Mouse (Mus musculus) cerebellum, adult 11-12 months (tissue): ENCODE measurements at regions not wholly inside any gene's neighbourhood (a gene's known extent, or its start where the extent isn't known, plus 50 kb on each side); places are given as distances from the start of the nearest gene placed in this dataset.

Source experiments
- DNase-seq: peaks from one replicate; pipeline ENCODE4 v3.0.0; 2022

DNA sequence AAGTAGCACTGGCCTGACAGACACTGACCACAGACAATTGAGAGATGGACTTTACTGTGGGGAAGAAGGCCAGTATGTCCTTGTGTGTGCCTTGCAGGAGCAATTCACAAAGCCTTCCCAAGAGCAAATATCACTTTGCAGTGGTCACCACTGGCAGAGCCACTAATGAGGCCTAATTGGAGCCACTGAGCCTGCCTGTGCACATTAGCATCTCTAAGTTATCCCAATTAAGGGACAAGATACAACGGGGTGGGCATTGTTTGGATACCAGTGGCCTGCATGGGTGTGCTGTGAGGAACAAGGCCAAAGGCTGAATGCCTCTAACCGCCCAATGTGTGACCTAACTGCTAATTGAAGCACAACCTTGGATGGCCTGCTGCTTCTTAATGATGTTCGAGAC, 433.4 kb upstream of the Ptbp2 start:
- DNase-seq: no peak

DNA sequence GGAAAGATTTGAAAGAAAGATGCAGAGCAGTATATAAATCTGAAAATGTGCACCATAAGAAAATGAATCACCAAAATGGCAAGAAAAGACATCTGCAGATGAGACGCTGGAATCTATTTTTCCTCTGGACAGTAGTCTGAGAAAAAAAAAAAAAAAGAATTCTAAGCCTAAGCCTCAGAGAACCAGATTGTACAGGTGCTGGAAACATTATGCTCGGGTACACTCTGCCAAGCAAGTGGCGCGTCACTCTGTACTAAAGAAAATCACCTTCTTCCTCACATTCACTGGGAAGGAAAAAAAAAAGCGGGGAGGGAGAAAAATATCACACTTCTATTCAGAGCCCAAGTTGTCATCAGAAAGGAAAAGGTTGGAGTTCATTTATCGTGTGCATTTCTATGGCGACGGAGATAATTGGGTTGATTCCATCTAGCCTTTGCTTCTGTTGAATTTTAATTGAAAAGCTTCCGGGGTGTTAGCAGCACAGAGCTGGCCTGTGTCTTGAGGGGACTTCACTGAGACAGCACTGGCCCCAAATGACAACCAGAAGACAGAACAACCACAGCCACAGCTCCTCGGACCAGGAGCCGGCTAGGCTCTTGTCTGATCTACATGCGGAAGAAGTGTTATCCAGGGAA, 430.5 kb upstream of the Ptbp2 start:
- DNase-seq: no peak

DNA sequence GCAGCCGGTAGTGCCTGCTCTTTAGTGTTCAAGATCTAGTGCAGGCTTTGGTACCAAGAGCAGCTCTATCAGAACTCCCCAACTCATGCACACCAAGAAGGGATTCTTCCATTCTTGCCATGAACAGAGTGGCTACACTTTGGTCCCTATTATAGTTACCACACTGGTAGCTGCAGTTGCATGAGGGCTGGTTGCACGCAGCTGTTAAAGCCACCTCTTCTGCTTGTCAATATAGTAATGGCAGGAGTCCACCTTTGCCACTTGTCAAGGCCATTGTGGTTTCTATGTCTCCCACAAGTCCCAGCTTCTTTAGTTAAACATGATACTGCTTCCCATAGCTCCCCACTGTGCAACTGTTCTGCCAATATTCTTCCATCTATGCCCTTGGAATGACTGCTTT, 415.1 kb upstream of the Ptbp2 start:
- DNase-seq: no peak

DNA sequence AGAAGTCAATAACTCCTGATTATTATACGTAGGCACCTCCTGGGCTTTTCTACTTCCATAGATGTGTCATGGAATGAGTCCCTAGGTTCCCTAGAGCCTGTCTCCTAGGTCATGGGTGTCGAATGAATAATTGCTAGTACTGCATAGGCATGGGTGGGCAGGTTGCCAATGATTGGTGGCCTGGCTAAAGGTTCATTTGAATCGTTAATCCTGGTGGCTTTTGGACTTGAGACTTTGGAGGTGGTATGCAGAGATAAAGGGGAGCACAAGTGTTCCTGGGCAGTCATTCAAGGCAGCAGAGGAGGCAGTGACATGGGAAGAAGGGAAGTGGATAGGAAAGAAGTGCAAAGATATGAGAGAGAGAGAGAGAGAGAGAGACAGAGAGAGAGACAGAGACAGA, 410.2 kb upstream of the Ptbp2 start:
- DNase-seq: no peak

DNA sequence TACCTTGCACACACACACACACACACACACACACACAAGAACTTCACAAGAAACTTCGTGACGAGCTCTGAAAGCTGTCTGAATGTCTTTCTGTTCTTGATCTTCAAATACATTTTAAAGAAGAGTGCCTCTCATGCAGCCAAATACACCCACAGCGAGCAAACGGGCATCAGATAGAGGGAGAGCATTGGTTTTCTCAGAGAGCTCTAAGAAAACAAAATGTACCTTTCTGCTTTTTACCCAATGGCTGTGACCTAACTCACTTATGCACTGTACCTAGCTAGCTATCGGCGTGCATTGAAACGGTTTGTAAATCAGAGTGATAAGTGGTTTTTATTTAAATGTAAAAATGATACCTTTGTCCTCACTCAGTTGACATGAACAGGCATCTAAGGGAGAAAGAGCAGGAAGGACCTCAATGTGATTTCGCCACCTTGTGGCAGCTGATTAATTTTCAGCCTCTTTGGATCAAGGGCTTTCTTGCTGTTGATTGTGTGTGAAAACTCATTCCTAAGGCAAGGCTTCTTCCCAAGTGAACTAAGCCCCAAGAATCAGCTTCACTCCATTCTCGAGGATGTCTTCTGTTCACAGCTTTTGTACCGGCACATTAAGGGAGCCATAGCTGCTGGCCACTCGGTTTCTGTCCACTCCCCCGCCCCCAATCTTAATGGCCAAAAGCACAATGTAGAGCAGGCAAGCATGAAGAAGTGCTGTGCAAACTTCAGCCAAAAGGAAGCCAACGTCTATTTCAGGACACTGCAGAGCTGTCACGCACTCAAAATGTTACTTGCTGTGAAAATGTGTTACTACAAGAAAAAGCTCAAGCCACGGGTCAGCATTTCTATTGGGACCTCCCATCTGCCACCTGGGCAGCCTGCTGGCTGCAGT, 408.4 kb upstream of the Ptbp2 start:
- DNase-seq: peak; percentile 12

DNA sequence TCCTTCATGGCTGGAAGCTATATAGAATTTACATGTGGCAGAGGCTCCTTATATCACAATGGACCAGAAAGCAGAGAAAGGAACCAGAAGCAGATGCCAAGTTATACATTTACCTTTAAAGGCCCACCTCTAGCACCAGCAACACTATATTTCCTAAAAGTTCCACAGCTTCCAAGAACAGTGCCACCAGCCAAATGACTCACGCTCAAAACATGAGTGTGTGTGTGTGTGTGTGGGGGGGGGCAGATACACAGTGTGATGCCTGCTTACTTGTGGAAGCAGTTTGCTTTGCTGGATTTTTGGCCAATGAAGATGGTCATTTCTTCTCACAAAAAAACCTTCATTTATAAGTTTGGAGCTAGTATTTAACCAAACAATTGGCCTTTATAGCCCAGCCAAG, 405.3 kb upstream of the Ptbp2 start:
- no peak for DNase-seq

DNA sequence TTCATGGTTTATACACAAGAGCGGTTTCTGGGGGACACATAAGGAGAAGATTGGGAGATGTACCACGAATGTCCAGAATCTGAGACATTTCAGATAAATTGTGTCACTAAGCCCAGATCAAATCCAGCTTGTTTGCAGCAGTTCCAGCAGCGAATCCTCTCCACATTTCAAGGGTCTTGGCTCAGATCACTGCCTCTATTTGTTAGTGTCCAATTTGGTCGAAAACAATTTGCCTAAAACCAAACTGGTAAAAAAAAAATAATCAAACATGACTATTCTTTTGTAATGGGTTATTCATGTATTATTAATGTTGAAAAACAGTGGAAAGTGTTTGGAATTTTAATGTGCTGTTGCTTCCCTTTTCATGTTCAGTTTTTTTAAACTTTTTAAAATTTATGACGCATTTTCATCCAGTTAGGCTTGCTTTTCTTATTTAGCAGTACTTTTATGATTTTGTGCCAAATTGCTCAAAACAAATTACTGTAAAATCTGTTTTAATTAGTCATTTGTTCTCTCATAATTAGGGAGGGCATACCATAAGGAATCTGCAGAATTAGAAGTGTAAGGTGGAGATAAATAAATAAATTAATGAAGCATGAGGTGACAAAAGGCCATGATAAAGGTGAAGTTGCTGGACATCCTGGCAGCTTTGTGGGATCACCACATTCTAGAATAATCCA, 396.8 kb upstream of the Ptbp2 start:
- DNase-seq: no peak

DNA sequence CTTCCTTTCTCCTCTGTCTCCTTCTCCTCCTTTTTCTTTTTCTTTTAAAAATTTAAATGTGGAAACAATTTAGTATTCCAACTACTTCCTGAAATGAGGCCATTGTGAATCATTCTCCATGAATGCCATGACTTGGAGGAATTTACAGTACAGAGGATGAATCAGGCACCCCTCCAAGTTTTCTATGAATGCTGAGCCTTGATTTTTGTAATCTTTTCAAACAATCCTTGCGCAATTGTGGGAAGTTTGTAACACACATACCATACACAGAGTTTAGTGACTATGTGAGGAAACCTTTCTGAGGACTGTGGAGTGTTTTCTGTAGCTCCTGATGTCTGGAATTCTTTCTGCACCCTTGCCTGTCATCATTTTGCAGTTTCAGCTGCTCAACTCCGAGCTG, 391.4 kb upstream of the Ptbp2 start:
- DNase-seq: no peak
